Mouse (Mus musculus): Measurements from ENCODE around the gene Ncapd3.

Ncapd3 gene

GRCm38 (mm10) chr9:27043892-27044291 is 13.9 kb downstream of the Ncapd3 start:
- no peak for DNase-seq (ENCODE audit: low spot score in 2 of 2)

GRCm38 (mm10) chr9:27049492-27049891 is 19.5 kb downstream of the Ncapd3 start:
- no peak for DNase-seq (ENCODE audit: low spot score in 2 of 2)

GRCm38 (mm10) chr9:27058341-27058740 is 28.4 kb downstream of the Ncapd3 start:
- no peak for DNase-seq (ENCODE audit: low spot score in 2 of 2)

- no peak for DNase-seq (ENCODE audit: low spot score in 2 of 2)
These were observed 40.9 kb downstream of the Ncapd3 start for GRCm38 (mm10) chr9:27070895-27071294.

- no peak for DNase-seq (ENCODE audit: low spot score in 2 of 2)
These were observed 44.7 kb downstream of the Ncapd3 start for GRCm38 (mm10) chr9:27074677-27075076.

- DNase-seq (ENCODE audit: low spot score in 2 of 2) = no peak
These were observed 45.8 kb downstream of the Ncapd3 start for GRCm38 (mm10) chr9:27075812-27076211.

- DNase-seq (ENCODE audit: low spot score in 2 of 2) = no peak
These were observed 56.3 kb downstream of the Ncapd3 start for GRCm38 (mm10) chr9:27086256-27086655.

GRCm38 (mm10) chr9:27087402-27087801 is 57.4 kb downstream of the Ncapd3 start:
- DNase-seq (ENCODE audit: low spot score in 2 of 2) = no peak

GRCm38 (mm10) chr9:27090134-27090533 is 60.2 kb downstream of the Ncapd3 start:
- no peak for DNase-seq (ENCODE audit: low spot score in 2 of 2)

- no peak for DNase-seq (ENCODE audit: low spot score in 2 of 2)
These were observed 61.1 kb downstream of the Ncapd3 start for GRCm38 (mm10) chr9:27090801-27091775.

GRCm38 (mm10) chr9:27092916-27093315 is 62.9 kb downstream of the Ncapd3 start:
- DNase-seq (ENCODE audit: low spot score in 2 of 2) = no peak

- DNase-seq (ENCODE audit: low spot score in 2 of 2) = no peak
These were observed 68.1 kb downstream of the Ncapd3 start for GRCm38 (mm10) chr9:27098092-27098491.

GRCm38 (mm10) chr9:27098557-27098956 is 68.6 kb downstream of the Ncapd3 start:
- DNase-seq (ENCODE audit: low spot score in 2 of 2) = no peak

GRCm38 (mm10) chr9:27099474-27099873 is 69.5 kb downstream of the Ncapd3 start:
- no peak for DNase-seq (ENCODE audit: low spot score in 2 of 2)

GRCm38 (mm10) chr9:27101466-27101865 is 71.5 kb downstream of the Ncapd3 start:
- DNase-seq (ENCODE audit: low spot score in 2 of 2) = no peak

GRCm38 (mm10) chr9:27106081-27106480 is 76.1 kb downstream of the Ncapd3 start:
- DNase-seq (ENCODE audit: low spot score in 2 of 2) = no peak

GRCm38 (mm10) chr9:27108451-27108850 is 78.5 kb downstream of the Ncapd3 start:
- DNase-seq (ENCODE audit: low spot score in 2 of 2) = no peak

GRCm38 (mm10) chr9:27109533-27110514 is 79.8 kb downstream of the Ncapd3 start:
- no peak for DNase-seq (ENCODE audit: low spot score in 2 of 2)

- no peak for DNase-seq (ENCODE audit: low spot score in 2 of 2)
These were observed 80.7 kb downstream of the Ncapd3 start for GRCm38 (mm10) chr9:27110681-27111080.

- no peak for DNase-seq (ENCODE audit: low spot score in 2 of 2)
These were observed 81.8 kb downstream of the Ncapd3 start for GRCm38 (mm10) chr9:27111756-27112155.

GRCm38 (mm10) chr9:27121254-27121653 is 91.3 kb downstream of the Ncapd3 start:
- no peak for DNase-seq (ENCODE audit: low spot score in 2 of 2)

GRCm38 (mm10) chr9:27122076-27122475 is 92.1 kb downstream of the Ncapd3 start:
- no peak for DNase-seq (ENCODE audit: low spot score in 2 of 2)

Measured in spleen, postnatal 14 days (tissue).